In genomic region chr13:89738776-89739695, GRCm38 (mm10) we compare ENCODE assay signal across 8 mouse cellular contexts. TPM values are rescaled to one million over a fixed set of nuclear protein-coding genes. Genes with fewer than 3 reads are reported as not detected.
DNase-seq lines count a peak whose midpoint lies in the region; ATAC-seq and TF ChIP-seq lines count a peak whose summit lies in the region.

No protein-coding gene starts in this region.

- peak; percentile 46 for DNase-seq in fibroblast of lung, adult 2 months (ENCODE audit: low read depth)
- peak; percentile 91 for DNase-seq in kidney, postnatal 0 days (ENCODE audit: low spot score)
- DNase-seq in neural tube, embryonic 10.5 days (ENCODE audit: extremely low spot score, low spot score): peak; percentile 79

- no peak for TF ChIP-seq POLR2A in bone marrow macrophage, adult 2 months (IDR thresholded peaks at IDR 0.05; ENCODE audit: borderline replicate concordance, low read depth, low read length)

- peak overlapping the region; percentile 83 for H3K4me3 ChIP-seq in bone marrow macrophage, adult 2 months (ENCODE audit: insufficient read depth, low read length)
- peak overlapping the region; percentile 84 for H3K4me3 ChIP-seq in heart, embryonic 13.5 days
- peak overlapping the region; percentile 48 for H3K4me3 ChIP-seq in kidney, postnatal 0 days (replicated peaks; ENCODE audit: low read depth, low read length)
- peak overlapping the region; percentile 59 for H3K4me3 ChIP-seq in liver, embryonic 15.5 days (replicated peaks)
- H3K4me3 ChIP-seq in stomach, embryonic 16.5 days (replicated peaks; ENCODE audit: low read length): peak overlapping the region; percentile 74

- H3K4me1 ChIP-seq in bone marrow macrophage, adult 2 months (ENCODE audit: control insufficient read depth, insufficient read depth, low read length): peaks cover 2% of the 10 kb centered on the region; the same call in 1 of the 2 replicates
- H3K4me1 ChIP-seq in heart, embryonic 13.5 days: peaks cover 51% of the 10 kb centered on the region
- H3K4me1 ChIP-seq in kidney, postnatal 0 days (replicated peaks; ENCODE audit: insufficient read depth, low read length): no peaks in the 10 kb centered on the region
- H3K4me1 ChIP-seq in liver, embryonic 15.5 days (replicated peaks): peaks cover 13% of the 10 kb centered on the region; the same call in 1 of the 2 replicates
- H3K4me1 ChIP-seq in stomach, embryonic 16.5 days (ENCODE audit: control insufficient read depth, insufficient read depth, low read length): peaks cover 6% of the 10 kb centered on the region

- peak overlapping the region; percentile 87 for H3K4me2 ChIP-seq in heart, embryonic 13.5 days
- peak overlapping the region; percentile 94 for H3K4me2 ChIP-seq in kidney, postnatal 0 days (ENCODE audit: low read length)
- peak overlapping the region; percentile 78 for H3K4me2 ChIP-seq in liver, embryonic 15.5 days
- H3K4me2 ChIP-seq in stomach, embryonic 16.5 days (ENCODE audit: low read depth, low read length): peak overlapping the region; percentile 81

- 1% methylated on average over 31 of the region's 31 CpGs for WGBS in heart, embryonic 13.5 days
- WGBS in kidney, postnatal 0 days: 1% methylated on average over 31 of the region's 31 CpGs
- WGBS in liver, embryonic 15.5 days (ENCODE audit: insufficient replicate concordance): 2% methylated on average over 31 of the region's 31 CpGs
- 2% methylated on average over 31 of the region's 31 CpGs for WGBS in stomach, embryonic 16.5 days

- no peaks in the 10 kb centered on the region for H3K36me3 ChIP-seq in heart, embryonic 13.5 days
- no peaks in the 10 kb centered on the region for H3K36me3 ChIP-seq in kidney, postnatal 0 days (ENCODE audit: insufficient read depth, low read length)
- H3K36me3 ChIP-seq in liver, embryonic 15.5 days (replicated peaks): no peaks in the 10 kb centered on the region
- H3K36me3 ChIP-seq in stomach, embryonic 16.5 days (ENCODE audit: control insufficient read depth, insufficient read depth, low read length): no peaks in the 10 kb centered on the region

- peak; percentile 53 for ATAC-seq in CD4-positive, CD25-positive, alpha-beta regulatory T cell, adult 4 months
- ATAC-seq in heart, embryonic 13.5 days (ENCODE audit: extremely low read depth, insufficient number of reproducible peaks, low FRiP score, low TSS enrichment): peak; percentile 65; the same call in 1 of the 2 replicates
- peak; percentile 84 for ATAC-seq in kidney, postnatal 0 days (replicated peaks; ENCODE audit: low FRiP score, low read depth)
- ATAC-seq in liver, embryonic 15.5 days (ENCODE audit: insufficient read depth): peak; percentile 75
- peak; percentile 87 for ATAC-seq in stomach, embryonic 16.5 days (ENCODE audit: insufficient read depth, low FRiP score)

- H3K9me3 ChIP-seq in heart, embryonic 13.5 days: no peaks in the 10 kb centered on the region
- no peaks in the 10 kb centered on the region for H3K9me3 ChIP-seq in kidney, postnatal 0 days (replicated peaks; ENCODE audit: low read length)
- H3K9me3 ChIP-seq in liver, embryonic 15.5 days (replicated peaks): no peaks in the 10 kb centered on the region
- no peaks in the 10 kb centered on the region for H3K9me3 ChIP-seq in stomach, embryonic 16.5 days (replicated peaks; ENCODE audit: control insufficient read depth, low read length)

- H3K27me3 ChIP-seq in heart, embryonic 13.5 days (replicated peaks): no peaks in the 10 kb centered on the region
- H3K27me3 ChIP-seq in kidney, postnatal 0 days (ENCODE audit: insufficient read depth, low read length): no peaks in the 10 kb centered on the region
- H3K27me3 ChIP-seq in liver, embryonic 15.5 days: peaks cover 58% of the 10 kb centered on the region
- no peaks in the 10 kb centered on the region for H3K27me3 ChIP-seq in stomach, embryonic 16.5 days (ENCODE audit: control insufficient read depth, insufficient read depth, low read length)

- no peak for TF ChIP-seq CTCF in bone marrow macrophage, adult 2 months (IDR thresholded peaks at IDR 0.05; ENCODE audit: low read depth, low read length)
- no peak for TF ChIP-seq CTCF in kidney, postnatal 0 days (IDR thresholded peaks at IDR 0.05; ENCODE audit: low read depth)

- peak overlapping the region; percentile 96 for H3K9ac ChIP-seq in heart, embryonic 13.5 days
- peak overlapping the region; percentile 55 for H3K9ac ChIP-seq in kidney, postnatal 0 days (ENCODE audit: low read depth, low read length)
- H3K9ac ChIP-seq in liver, embryonic 15.5 days: 0 out of 2 replicates have a peak overlapping the region, but pooled peaks have one; percentile 25
- peak overlapping the region; percentile 72 for H3K9ac ChIP-seq in stomach, embryonic 16.5 days (ENCODE audit: low read length)

- H3K27ac ChIP-seq in bone marrow macrophage, adult 2 months (ENCODE audit: insufficient read depth, low read depth, low read length): peak overlapping the region; percentile 49
- peak overlapping the region; percentile 96 for H3K27ac ChIP-seq in heart, embryonic 13.5 days (replicated peaks)
- peak overlapping the region; percentile 85 for H3K27ac ChIP-seq in kidney, postnatal 0 days
- no peak overlapping the region; the same call in 1 of the 2 replicates for H3K27ac ChIP-seq in liver, embryonic 15.5 days (replicated peaks)
- peak overlapping the region; percentile 93 for H3K27ac ChIP-seq in stomach, embryonic 16.5 days (ENCODE audit: low read length)

RNA-seq across cellular contexts. Expression of gene Vcan, which starts 3.3 kb away (rescaled TPM):
- 1 to 10 TPM in 1 of 2 experiments, under 1 TPM in 1; 0.20 to 1.2 TPM for polyA plus RNA-seq in CD4-positive, CD25-positive, alpha-beta regulatory T cell, adult 4 months (2017; shearing (Covaris generic))
- 2.2 and 5.2 TPM in 2 replicates for polyA plus RNA-seq in bone marrow macrophage, adult 2 months (2012; ENCODE audit: insufficient read depth, insufficient read length, missing spikeins)
- 61.0 and 72.4 TPM in 2 replicates for polyA plus RNA-seq in heart, embryonic 13.5 days (2015; fragmentation: Nextera tagmentation; extraction: Ambion mirVana)
- 36.8 and 37.1 TPM in 2 replicates for polyA plus RNA-seq in kidney, postnatal 0 days (2015; fragmentation: Nextera tagmentation; extraction: Ambion mirVana)
- 1.0 and 1.2 TPM in 2 replicates for polyA plus RNA-seq in liver, embryonic 15.5 days (2015; fragmentation: Nextera tagmentation; extraction: Ambion mirVana)
- 28.2 and 28.8 TPM in 2 replicates for polyA plus RNA-seq in stomach, embryonic 16.5 days (2015; fragmentation: Nextera tagmentation; extraction: Ambion mirVana)

Comparison
In these comparisons a context has a peak if more than half of its experiments do, and no peak if none do; other contexts are left out.
1. H3K9ac ChIP-seq: peak in every context shown above with its lines; median percentile 96 in heart, embryonic 13.5 days; 72 in stomach, embryonic 16.5 days; 55 in kidney, postnatal 0 days; 25 in liver, embryonic 15.5 days.